Mouse (Mus musculus) heart, embryonic 14.5 days (tissue): ENCODE results near the gene Dennd4a. TPM values are rescaled to one million over a fixed set of nuclear protein-coding genes. Genes with fewer than 3 reads are reported as not detected.
A peak's percentile ranks its signal among the peaks of the same experiment; 100 is the strongest.

ENCODE experiments used
- ATAC-seq: fragments of 200-750 bp; cut with Nextera tagmentation; 2 replicates; pipeline ENCODE4 v1.8.0; 2017; ENCODE audit warnings: low read depth, moderate TSS enrichment; ENCODE audit not compliant: insufficient number of reproducible peaks, insufficient read depth, low FRiP score
- H3K27ac ChIP-seq, 2 experiments: fragments of 200-500 bp in 1 of 2; fragments of 300-500 bp in 1 of 2; sonication (generic) in 1 of 2; replicated peaks in 1 of 2; 2 replicates each; pipeline ENCODE4 v1.5.1; 2012 to 2014; ENCODE audit warnings: low read depth in 2 of 2, low read length in 2 of 2, control low read depth in 1 of 2, mild to moderate bottlenecking in 1 of 2, mixed read lengths in 1 of 2; ENCODE audit not compliant: control insufficient read depth in 1 of 2, insufficient read depth in 1 of 2
- H3K27me3 ChIP-seq: fragments of 300-500 bp; sonication (generic); 2 replicates; pipeline ENCODE4 v1.6.1; 2014; ENCODE audit warnings: mild to moderate bottlenecking, low read length, control low read depth; ENCODE audit not compliant: control insufficient read depth, insufficient read depth
- H3K36me3 ChIP-seq: fragments of 300-500 bp; sonication (generic); 2 replicates; pipeline ENCODE4 v1.6.1; 2014; ENCODE audit warnings: mild to moderate bottlenecking, control low read depth, low read length, mixed read lengths; ENCODE audit not compliant: control insufficient read depth, insufficient read depth
- H3K4me1 ChIP-seq, 2 experiments: fragments of 200-500 bp in 1 of 2; fragments of 300-500 bp in 1 of 2; sonication (generic) in 1 of 2; 2 replicates each; pipeline ENCODE4 v1.6.1; 2012 to 2014; ENCODE audit warnings: low read length in 2 of 2, control low read depth in 1 of 2, mixed read lengths in 1 of 2; ENCODE audit not compliant: control insufficient read depth in 2 of 2, insufficient read depth in 2 of 2
- H3K4me2 ChIP-seq: fragments of 300-500 bp; sonication (generic); 2 replicates; pipeline ENCODE4 v1.6.1; 2014; ENCODE audit warnings: mild to moderate bottlenecking, low read length
- H3K4me3 ChIP-seq, 2 experiments: fragments of 200-500 bp in 1 of 2; fragments of 300-500 bp in 1 of 2; sonication (generic) in 1 of 2; 2 replicates each; pipeline ENCODE4 v1.5.1; 2012 to 2014; ENCODE audit warnings: low read length in 2 of 2, mild to moderate bottlenecking in 2 of 2, control low read depth in 1 of 2, low read depth in 1 of 2, moderate library complexity in 1 of 2; ENCODE audit not compliant: control insufficient read depth in 1 of 2, insufficient read depth in 1 of 2
- H3K9ac ChIP-seq: fragments of 300-500 bp; sonication (generic); 2 replicates; pipeline ENCODE4 v1.6.1; 2014; ENCODE audit warnings: mild to moderate bottlenecking, low read length
- H3K9me3 ChIP-seq: fragments of 300-500 bp; sonication (generic); 2 replicates; pipeline ENCODE4 v1.6.1; 2016; ENCODE audit warnings: low read length, control low read depth; ENCODE audit not compliant: control insufficient read depth
- WGBS: fragments of 180-500 bp; shearing (Covaris S2); extraction: QIAGEN DNeasy Blood & Tissue Kit; methylation state at CpG from one replicate; pipeline ENCODE4 v1.1.7; 2014; 5-methylcytosine and 5-hydroxymethylcytosine counted together
- polyA plus RNA-seq: library from polyadenylated mRNA; unstranded; fragments of >200 nt; fragmentation: Nextera tagmentation; extraction: Ambion mirVana; gene quantifications from 2 replicates; pipeline ENCODE4 v1.2.1, GENCODE M21; 2014

Dennd4a gene
- polyA plus RNA-seq, 1 experiment from 2014 or later, result 6.0 TPM

DNA sequence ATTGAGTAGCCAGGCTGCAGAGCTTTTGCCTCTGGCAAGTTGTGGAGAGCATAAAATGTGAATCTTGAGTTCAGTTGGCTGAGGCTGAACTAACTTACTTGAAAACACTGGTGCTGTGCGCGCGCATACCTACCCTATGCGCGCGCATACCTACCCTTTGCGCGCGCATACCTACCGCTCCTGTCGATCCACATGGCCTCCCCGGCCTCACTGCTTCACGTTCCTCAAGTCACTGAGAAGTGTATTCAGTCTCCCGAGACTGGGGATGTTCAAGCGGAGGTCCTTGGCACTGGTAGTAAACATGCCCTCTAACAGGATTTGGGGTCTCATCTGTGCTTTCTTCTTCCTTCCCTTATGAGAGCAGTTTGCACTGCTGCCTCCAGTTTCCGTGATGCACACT lies 107.4 kb downstream of the Dennd4a start:
- Histone ChIP-seq H3K9me3 (0 out of 2 replicates have a peak, but pooled peaks cover 2% of the 10 kb centered on the region), H3K27me3 (no peaks in the 10 kb centered on the region), H3K4me2 (peak overlapping the region; percentile 61), H3K4me1 (no peaks in the 10 kb centered on the region), H3K4me3 (peak overlapping the region; percentile 32 to 56), H3K36me3 (peaks cover 11% of the 10 kb centered on the region), H3K27ac (peak overlapping the region in 1 of 2 experiments; percentile 37; a peak in 1 of 4 replicates), H3K9ac (peak overlapping the region; percentile 54)
- WGBS, result 26% methylated on average over 16 of the region's 16 CpGs
- no peak for ATAC-seq

DNA sequence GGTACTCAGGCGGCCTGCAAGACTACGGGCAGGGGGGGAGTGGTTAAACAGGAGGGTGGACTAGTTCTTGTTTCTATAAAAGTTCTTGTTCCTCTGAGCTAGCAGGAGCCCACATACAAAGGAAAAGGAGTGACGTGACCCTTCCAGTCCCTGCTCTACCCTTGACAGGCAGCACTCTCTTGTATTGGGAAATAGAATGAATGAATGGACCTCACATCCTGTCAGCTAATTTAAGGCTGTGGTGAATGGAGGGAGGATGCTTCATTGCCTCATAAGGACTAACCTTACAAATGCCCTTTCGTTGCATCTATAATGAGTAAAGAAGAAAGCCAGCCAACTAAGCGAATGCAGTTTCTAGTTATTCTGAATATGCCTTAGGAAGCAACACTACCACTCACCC lies 114.6 kb downstream of the Dennd4a start:
- Histone ChIP-seq H3K4me2 (no peak overlapping the region), H3K9ac (no peak overlapping the region), H3K36me3 (0 out of 2 replicates have a peak, but pooled peaks cover 3% of the 10 kb centered on the region), H3K4me3 (no peak overlapping the region), H3K27ac (peak overlapping the region; percentile 58 to 89), H3K9me3 (no peaks in the 10 kb centered on the region), H3K27me3 (no peaks in the 10 kb centered on the region), H3K4me1 (peaks cover 15 to 19% of the 10 kb centered on the region in 2 experiments)
- no peak for ATAC-seq
- WGBS, result 76% methylated on average over 5 of the region's 5 CpGs

DNA sequence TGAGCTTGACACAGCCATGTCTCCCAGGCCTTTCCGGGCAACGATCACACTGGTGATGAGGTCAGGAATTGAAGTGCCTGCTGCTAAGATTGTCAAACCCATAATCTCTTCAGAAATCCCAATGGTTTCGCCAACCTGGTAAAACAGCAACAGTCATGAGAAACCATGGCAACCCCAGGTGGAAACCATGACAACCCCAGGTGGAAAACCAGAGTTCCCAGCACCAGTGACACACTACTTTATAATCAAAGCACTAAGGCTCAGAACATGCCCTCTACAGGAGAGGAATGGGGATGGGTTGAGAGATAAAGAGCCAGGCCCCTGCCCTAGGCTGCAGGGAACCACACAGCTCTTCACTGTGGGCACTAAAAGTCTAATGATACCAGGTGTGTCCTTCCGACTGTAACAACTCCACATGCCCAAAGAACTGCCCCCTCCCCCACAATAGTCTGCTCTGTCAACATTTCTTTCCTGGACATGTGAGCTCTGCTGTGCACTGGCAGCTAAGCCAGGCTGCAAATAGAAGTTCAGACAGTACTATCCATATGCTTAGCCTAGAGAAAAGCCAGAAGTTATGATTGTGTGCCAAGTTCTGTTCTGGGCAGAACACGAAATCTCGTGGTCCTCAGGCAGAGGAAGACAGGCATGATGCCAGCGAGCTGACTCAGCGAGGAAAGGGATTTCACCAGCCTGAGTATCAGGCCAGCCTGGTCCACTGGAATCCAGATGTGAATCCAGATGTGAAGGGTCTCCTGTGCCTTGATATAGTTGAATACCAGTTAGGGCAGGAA lies 115.3 kb downstream of the Dennd4a start:
- no peaks in the 10 kb centered on the region for H3K27me3 ChIP-seq
- no peak overlapping the region for H3K9ac ChIP-seq
- H3K9me3 ChIP-seq, result no peaks in the 10 kb centered on the region
- peak overlapping the region; percentile 15; the same call in 1 of the 2 replicates for H3K4me2 ChIP-seq
- peaks cover 19 to 24% of the 10 kb centered on the region in 2 experiments for H3K4me1 ChIP-seq
- H3K36me3 ChIP-seq, result 0 out of 2 replicates have a peak, but pooled peaks cover 1% of the 10 kb centered on the region
- H3K4me3 ChIP-seq, result no peak overlapping the region
- peak; percentile 82 for ATAC-seq
- WGBS, result 43% methylated on average over 8 of the region's 8 CpGs
- peak overlapping the region; percentile 58 to 89 for H3K27ac ChIP-seq

DNA sequence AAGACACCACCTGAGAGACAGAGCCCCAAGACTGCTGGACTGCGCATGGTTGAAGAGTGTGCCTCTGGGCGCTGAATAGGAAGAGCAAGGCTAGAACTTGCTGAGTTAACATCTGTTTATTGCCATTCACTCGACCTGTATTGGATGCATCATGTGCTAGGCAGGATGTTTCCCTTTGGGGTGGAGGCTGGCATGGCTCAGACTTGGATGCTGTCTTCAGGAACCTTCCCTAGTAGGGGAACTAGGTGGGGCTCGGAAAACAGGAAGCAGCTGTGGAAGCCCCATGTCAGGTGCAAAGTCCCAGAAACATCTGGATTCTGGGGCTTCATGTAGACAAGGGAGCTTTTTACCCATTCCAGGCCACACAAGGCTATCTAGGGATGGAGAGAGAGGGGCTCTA lies 119.1 kb downstream of the Dennd4a start:
- ATAC-seq, result no peak
- no peaks in the 10 kb centered on the region for H3K36me3 ChIP-seq
- H3K9ac ChIP-seq, result no peak overlapping the region
- H3K4me1 ChIP-seq, result peaks cover 42 to 58% of the 10 kb centered on the region in 2 experiments
- no peaks in the 10 kb centered on the region for H3K9me3 ChIP-seq
- H3K27me3 ChIP-seq, result no peaks in the 10 kb centered on the region
- no peak overlapping the region for H3K27ac ChIP-seq
- WGBS, result 78% methylated on average over 4 of the region's 4 CpGs
- H3K4me3 ChIP-seq, result no peak overlapping the region
- no peak overlapping the region for H3K4me2 ChIP-seq

DNA sequence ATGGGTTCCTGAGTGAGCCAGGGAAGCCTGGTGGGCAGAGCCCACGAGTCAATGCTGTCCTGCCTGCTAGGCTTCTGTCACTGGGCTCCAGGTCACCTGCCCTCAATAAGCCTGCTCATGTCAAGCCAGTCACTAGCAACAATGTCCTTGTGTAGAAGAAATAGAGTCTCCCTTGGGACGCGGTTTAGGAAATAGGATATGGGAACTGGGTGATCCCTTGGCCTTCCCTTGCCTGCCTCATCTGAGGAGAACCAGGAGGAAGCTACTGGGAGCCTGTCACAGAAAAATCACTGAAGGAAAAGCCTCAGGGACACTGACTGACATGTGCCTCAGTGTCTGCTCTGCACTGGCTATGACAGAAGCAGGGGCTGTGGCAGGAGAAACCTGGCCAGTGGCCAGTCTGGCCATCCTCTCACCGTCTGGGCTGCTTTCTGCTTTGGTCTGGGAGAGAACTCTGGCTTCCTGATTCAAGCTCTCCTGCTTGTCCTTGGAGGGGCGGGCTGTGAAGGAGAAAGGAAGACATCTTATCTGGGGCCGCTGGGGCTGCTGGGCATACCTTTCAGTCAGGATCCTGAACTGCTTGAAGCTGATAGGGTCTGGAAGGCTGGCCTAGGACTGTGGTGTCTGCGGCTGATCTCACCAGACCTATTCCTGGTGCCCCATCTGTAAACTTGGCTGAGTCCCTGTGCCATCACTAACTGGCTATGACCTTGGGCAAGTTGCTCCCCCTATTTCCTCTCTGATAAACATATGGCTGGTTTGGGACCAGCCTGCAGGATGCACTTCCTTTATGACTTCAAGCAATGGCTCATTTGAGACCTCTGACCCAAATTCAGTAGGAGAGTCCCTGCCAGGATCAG lies 120.8 kb downstream of the Dennd4a start:
- Histone ChIP-seq H3K36me3 (no peaks in the 10 kb centered on the region), H3K4me3 (no peak overlapping the region), H3K9me3 (no peaks in the 10 kb centered on the region), H3K4me1 (peaks cover 34 to 47% of the 10 kb centered on the region in 2 experiments), H3K9ac (0 out of 2 replicates have a peak overlapping the region, but pooled peaks have one; percentile 39), H3K27me3 (no peaks in the 10 kb centered on the region), H3K27ac (peak overlapping the region; percentile 52 to 75), H3K4me2 (peak overlapping the region; percentile 17; the same call in 1 of the 2 replicates)
- WGBS, result 29% methylated on average over 7 of the region's 7 CpGs
- 0 out of 2 replicates have a peak, but pooled peaks have one; percentile 19 for ATAC-seq

DNA sequence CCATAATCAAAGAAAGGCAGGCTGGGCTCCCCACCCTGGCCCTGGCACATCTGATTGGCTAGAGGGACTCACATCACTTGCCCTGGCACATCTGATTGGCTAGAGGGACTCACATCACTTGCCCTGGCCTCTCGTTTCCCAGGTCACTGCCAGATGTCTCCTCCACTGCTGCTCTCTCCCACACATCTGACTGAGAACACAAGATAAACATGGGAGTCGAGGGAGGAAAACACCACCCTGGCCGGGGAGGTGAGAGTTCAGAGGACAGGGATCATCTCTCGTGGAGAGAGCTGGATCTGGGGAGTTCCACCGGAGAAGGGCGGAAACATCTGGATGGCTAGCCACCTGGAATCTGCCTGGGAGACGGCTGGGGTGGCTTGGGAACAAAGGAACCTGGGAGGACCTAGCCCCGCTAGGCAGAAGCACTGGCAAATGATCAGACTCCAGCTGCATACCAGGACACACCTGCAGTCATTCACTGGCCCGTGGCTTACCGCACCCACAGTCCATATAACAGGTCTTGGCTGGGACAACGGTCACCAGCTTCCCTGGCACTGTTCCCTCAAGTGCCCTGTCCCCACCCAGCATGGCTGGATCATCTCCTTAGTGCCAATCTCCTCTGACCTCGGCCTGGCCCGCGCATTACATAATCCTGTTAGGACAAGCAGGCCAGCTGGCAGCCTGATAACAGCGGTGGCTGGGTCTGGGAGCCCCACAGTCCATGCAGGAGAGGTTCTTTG lies 123.0 kb downstream of the Dennd4a start:
- peak; percentile 47 for ATAC-seq
- Histone ChIP-seq H3K4me2 (peak overlapping the region; percentile 18; the same call in 1 of the 2 replicates), H3K36me3 (no peaks in the 10 kb centered on the region), H3K4me3 (no peak overlapping the region), H3K9me3 (no peaks in the 10 kb centered on the region), H3K27ac (peak overlapping the region; percentile 13 to 50; a peak in 3 of 4 replicates), H3K27me3 (no peaks in the 10 kb centered on the region), H3K4me1 (peaks cover 37 to 51% of the 10 kb centered on the region in 2 experiments), H3K9ac (no peak overlapping the region)
- WGBS, result 38% methylated on average over 14 of the region's 15 CpGs

- peaks cover 37 to 53% of the 10 kb centered on the region in 2 experiments for H3K4me1 ChIP-seq
- no peaks in the 10 kb centered on the region for H3K27me3 ChIP-seq
- H3K4me2 ChIP-seq, result no peak overlapping the region
- no peak overlapping the region for H3K4me3 ChIP-seq
- H3K9ac ChIP-seq, result no peak overlapping the region
- no peak for ATAC-seq
- H3K36me3 ChIP-seq, result no peaks in the 10 kb centered on the region
- no peaks in the 10 kb centered on the region for H3K9me3 ChIP-seq
- no peak overlapping the region for H3K27ac ChIP-seq
- 7% methylated on average over 6 of the region's 6 CpGs for WGBS
These were observed 125.4 kb downstream of the Dennd4a start for GRCm38 (mm10) chr9:64936508-64936907.
